Comparison of ENCODE assay signal across 9 mouse cellular contexts in genomic region chr5:114738707-114739241, GRCm38 (mm10). TPM values are rescaled to one million over a fixed set of nuclear protein-coding genes. Genes with fewer than 3 reads are reported as not detected.
DNase-seq lines count a peak whose midpoint lies in the region; ATAC-seq and TF ChIP-seq lines count a peak whose summit lies in the region.
"Had no signal": no experiment of that assay in that cellular context is flagged by ENCODE, and none has a peak within 500 bp of the region (broad histone marks: within the 10 kb centered on the region; RNA-seq: fewer than 3 reads in every experiment).

No protein-coding gene starts in this region.

- no peak for TF ChIP-seq EP300 in heart, postnatal 0 days (IDR thresholded peaks at IDR 0.05; ENCODE audit: low read depth)

- H3K9me3 ChIP-seq in heart, postnatal 0 days (replicated peaks; ENCODE audit: control insufficient read depth, low read length) = no peaks in the 10 kb centered on the region
- no peaks in the 10 kb centered on the region for H3K9me3 ChIP-seq in midbrain, embryonic 13.5 days
- H3K9me3 ChIP-seq: stomach, embryonic 15.5 days had no signal

- peaks cover 20% of the 10 kb centered on the region for H3K4me1 ChIP-seq in heart, postnatal 0 days (ENCODE audit: control insufficient read depth, insufficient read depth)
- no peaks in the 10 kb centered on the region for H3K4me1 ChIP-seq in midbrain, embryonic 13.5 days (replicated peaks)
- H3K4me1 ChIP-seq: stomach, embryonic 15.5 days had no signal

- H3K27ac ChIP-seq in heart, postnatal 0 days (ENCODE audit: low read depth) = peak overlapping the region; percentile 74
- no peak overlapping the region for H3K27ac ChIP-seq in midbrain, embryonic 13.5 days
- H3K27ac ChIP-seq: stomach, embryonic 15.5 days had no signal

- H3K27me3 ChIP-seq in heart, postnatal 0 days (ENCODE audit: control insufficient read depth, insufficient read depth, low read length) = no peaks in the 10 kb centered on the region
- no peaks in the 10 kb centered on the region for H3K27me3 ChIP-seq in midbrain, embryonic 13.5 days
- H3K27me3 ChIP-seq: stomach, embryonic 15.5 days had no signal

- H3K36me3 ChIP-seq in heart, postnatal 0 days (replicated peaks; ENCODE audit: control insufficient read depth, insufficient read depth, low read length) = peaks cover 80% of the 10 kb centered on the region
- peaks cover 89% of the 10 kb centered on the region for H3K36me3 ChIP-seq in midbrain, embryonic 13.5 days

- no peak overlapping the region for H3K4me2 ChIP-seq in heart, postnatal 0 days (ENCODE audit: low read depth, low read length)
- H3K4me2 ChIP-seq in midbrain, embryonic 13.5 days (replicated peaks) = no peak overlapping the region
- H3K4me2 ChIP-seq: stomach, embryonic 15.5 days had no signal

- H3K4me3 ChIP-seq in heart, postnatal 0 days (ENCODE audit: low read depth, low read length) = no peak overlapping the region
- H3K4me3 ChIP-seq in midbrain, embryonic 13.5 days (replicated peaks) = no peak overlapping the region
- H3K4me3 ChIP-seq: stomach, embryonic 15.5 days had no signal

- H3K9ac ChIP-seq in heart, postnatal 0 days (replicated peaks; ENCODE audit: low read depth, low read length) = no peak overlapping the region
- no peak overlapping the region for H3K9ac ChIP-seq in midbrain, embryonic 13.5 days (replicated peaks)
- H3K9ac ChIP-seq: stomach, embryonic 15.5 days had no signal

- ATAC-seq in heart, postnatal 0 days (ENCODE audit: insufficient read depth, low read depth) = peak; percentile 77
- ATAC-seq in midbrain, embryonic 13.5 days = no peak
- no peak for ATAC-seq in erythroid progenitor cell, adult 5-6 weeks (replicated peaks; ENCODE audit: low FRiP score, poor library complexity, severe bottlenecking)

- peak; percentile 54 to 72 for DNase-seq in adrenal gland, adult (ENCODE audit: inconsistent age in 2 of 2, low spot score in 1 of 2)
- no peak for DNase-seq in adrenal gland, postnatal 25 days
- peak; percentile 58 to 63 for DNase-seq in cerebellum, postnatal 36 days
- DNase-seq in heart, postnatal 0 days (ENCODE audit: low spot score) = peak; percentile 89
- DNase-seq in lung, adult 18-20 months = peak; percentile 71 to 79
- no peak for DNase-seq in thymus, adult 18-20 months

- no peak for TF ChIP-seq CTCF in heart, postnatal 0 days (IDR thresholded peaks at IDR 0.05; ENCODE audit: low read depth)

- WGBS in heart, postnatal 0 days = 61% methylated on average over 12 of the region's 12 CpGs
- 93% methylated on average over 12 of the region's 12 CpGs for WGBS in midbrain, embryonic 13.5 days

RNA-seq across cellular contexts. Expression of gene Tchp, which starts 31.2 kb away (rescaled TPM):
- total RNA-seq in adrenal gland, postnatal 25 days (2021) = 13.5 and 14.6 TPM in 2 replicates
- 0.50 and 1.6 TPM in 2 replicates for total RNA-seq in heart, postnatal 0 days (2014; rRNA removed; ENCODE audit: low replicate concordance)
- polyA plus RNA-seq in heart, postnatal 0 days (2015; fragmentation: Nextera tagmentation; extraction: Ambion mirVana) = 4.4 and 5.8 TPM in 2 replicates
- polyA plus RNA-seq in midbrain, embryonic 13.5 days (2015; fragmentation: Nextera tagmentation; extraction: Ambion mirVana) = 18.5 and 19.7 TPM in 2 replicates
- 2.2 and 19.7 TPM in 2 replicates for total RNA-seq in erythroid progenitor cell, adult 5-6 weeks (2015; ENCODE audit: low replicate concordance)
- 12.5 and 23.8 TPM in 2 replicates for total RNA-seq in erythroid progenitor cell, adult 5-6 weeks (2017; ENCODE audit: low replicate concordance)

RNA-seq across cellular contexts. Expression of gene Ankrd13a, which starts 35.7 kb away (rescaled TPM):
- total RNA-seq in adrenal gland, postnatal 25 days (2021) = 74.6 and 93.8 TPM in 2 replicates
- 42.8 and 43.8 TPM in 2 replicates for total RNA-seq in heart, postnatal 0 days (2014; rRNA removed; ENCODE audit: low replicate concordance)
- polyA plus RNA-seq in heart, postnatal 0 days (2015; fragmentation: Nextera tagmentation; extraction: Ambion mirVana) = 19.7 and 23.8 TPM in 2 replicates
- polyA plus RNA-seq in midbrain, embryonic 13.5 days (2015; fragmentation: Nextera tagmentation; extraction: Ambion mirVana) = 34.9 and 48.3 TPM in 2 replicates
- 113 and 121 TPM in 2 replicates for total RNA-seq in erythroid progenitor cell, adult 5-6 weeks (2015; ENCODE audit: low replicate concordance)
- 124 and 147 TPM in 2 replicates for total RNA-seq in erythroid progenitor cell, adult 5-6 weeks (2017; ENCODE audit: low replicate concordance)

RNA-seq across cellular contexts. Expression of gene Git2, which starts 36.5 kb away (rescaled TPM):
- 50.4 and 52.3 TPM in 2 replicates for total RNA-seq in adrenal gland, postnatal 25 days (2021)
- 37.7 and 53.3 TPM in 2 replicates for total RNA-seq in heart, postnatal 0 days (2014; rRNA removed; ENCODE audit: low replicate concordance)
- 21.1 and 21.5 TPM in 2 replicates for polyA plus RNA-seq in heart, postnatal 0 days (2015; fragmentation: Nextera tagmentation; extraction: Ambion mirVana)
- 41.5 and 49.8 TPM in 2 replicates for polyA plus RNA-seq in midbrain, embryonic 13.5 days (2015; fragmentation: Nextera tagmentation; extraction: Ambion mirVana)
- 57.0 and 59.5 TPM in 2 replicates for total RNA-seq in erythroid progenitor cell, adult 5-6 weeks (2015; ENCODE audit: low replicate concordance)
- 51.1 and 56.1 TPM in 2 replicates for total RNA-seq in erythroid progenitor cell, adult 5-6 weeks (2017; ENCODE audit: low replicate concordance)

RNA-seq across cellular contexts. Expression of gene Gltp, which starts 48.0 kb away (rescaled TPM):
- 61.9 and 66.2 TPM in 2 replicates for total RNA-seq in adrenal gland, postnatal 25 days (2021)
- total RNA-seq in heart, postnatal 0 days (2014; rRNA removed; ENCODE audit: low replicate concordance) = 26.2 and 45.3 TPM in 2 replicates
- 32.0 TPM in 2 replicates for polyA plus RNA-seq in heart, postnatal 0 days (2015; fragmentation: Nextera tagmentation; extraction: Ambion mirVana)
- polyA plus RNA-seq in midbrain, embryonic 13.5 days (2015; fragmentation: Nextera tagmentation; extraction: Ambion mirVana) = 41.1 and 43.2 TPM in 2 replicates
- 103 and 104 TPM in 2 replicates for total RNA-seq in erythroid progenitor cell, adult 5-6 weeks (2015; ENCODE audit: low replicate concordance)
- total RNA-seq in erythroid progenitor cell, adult 5-6 weeks (2017; ENCODE audit: low replicate concordance) = 42.0 and 54.4 TPM in 2 replicates

Comparison
In these comparisons a context has a peak if more than half of its experiments do, and no peak if none do; other contexts are left out.
1. DNase-seq: peak in adrenal gland, adult (2 of 2), cerebellum, postnatal 36 days (2 of 2), heart, postnatal 0 days (single experiment) and lung, adult 18-20 months (2 of 2); none in adrenal gland, postnatal 25 days (single experiment) and thymus, adult 18-20 months (0 of 2).